Mouse (Mus musculus): ENCODE results near the gene Tbc1d10c.
"Not testable (repeated sequence)": the region's sequence is repeated elsewhere in the genome, so short reads cannot be mapped to it uniquely, and the experiment has no call there.

Gene Tbc1d10c

GRCm38 (mm10) chr19:4140147-4140546 is 50.9 kb downstream of the Tbc1d10c start:
- DNase-seq, result no peak

- no peak for DNase-seq
These were observed 51.6 kb downstream of the Tbc1d10c start, which contains the start of gene Gpr152 for GRCm38 (mm10) chr19:4139446-4139845. Gene Gpr152, plus strand, starts transcription at chr19:4139787.

- no peak for DNase-seq
These were observed 53.2 kb downstream of the Tbc1d10c start for GRCm38 (mm10) chr19:4137913-4138312.

- no peak for DNase-seq
These were observed 54.6 kb downstream of the Tbc1d10c start for GRCm38 (mm10) chr19:4136463-4136862.

GRCm38 (mm10) chr19:4135963-4136345 is 55.1 kb downstream of the Tbc1d10c start:
- DNase-seq, result not testable (repeated sequence)

- not testable (repeated sequence) for DNase-seq
These were observed 55.7 kb downstream of the Tbc1d10c start for GRCm38 (mm10) chr19:4135229-4135962.

- DNase-seq, result no peak
These were observed 56.7 kb downstream of the Tbc1d10c start for GRCm38 (mm10) chr19:4134354-4134753.
